Mouse (Mus musculus) layer of hippocampus, adult 2 months (tissue): Measurements from ENCODE around the gene Magi1. TPM values are rescaled to one million over a fixed set of nuclear protein-coding genes. Genes with fewer than 3 reads are reported as not detected.
"Not testable (repeated sequence)": the region's sequence is repeated elsewhere in the genome, so short reads cannot be mapped to it uniquely, and the experiment has no call there.

Experiments used
- DNase-seq, 2 experiments: peaks; one replicate each; pipeline ENCODE4 v3.0.0; 2022; ENCODE audit warnings: low spot score in 2 of 2
- H3K27ac ChIP-seq: fragments of 200-600 bp; 2 replicates; pipeline ENCODE4 v1.8.1; 2022
- H3K4me3 ChIP-seq: fragments of 200-600 bp; 2 replicates; pipeline ENCODE4 v1.8.1; 2022; ENCODE audit warnings: mild to moderate bottlenecking
- CTCF ChIP-seq: fragments of 200-600 bp; conservative IDR thresholded peaks from 2 replicates; pipeline ENCODE4 v1.8.1; 2022; ENCODE audit warnings: antibody characterized with exemption, mild to moderate bottlenecking, moderate library complexity
- total RNA-seq, 2 experiments: library from RNA; stranded (reverse); gene quantifications; 2 replicates each; pipeline ENCODE4 v1.2.3; 2021

Magi1 gene
- total RNA-seq, 2 experiments from 2014 or later, result 46.5 to 48.8 TPM

DNA sequence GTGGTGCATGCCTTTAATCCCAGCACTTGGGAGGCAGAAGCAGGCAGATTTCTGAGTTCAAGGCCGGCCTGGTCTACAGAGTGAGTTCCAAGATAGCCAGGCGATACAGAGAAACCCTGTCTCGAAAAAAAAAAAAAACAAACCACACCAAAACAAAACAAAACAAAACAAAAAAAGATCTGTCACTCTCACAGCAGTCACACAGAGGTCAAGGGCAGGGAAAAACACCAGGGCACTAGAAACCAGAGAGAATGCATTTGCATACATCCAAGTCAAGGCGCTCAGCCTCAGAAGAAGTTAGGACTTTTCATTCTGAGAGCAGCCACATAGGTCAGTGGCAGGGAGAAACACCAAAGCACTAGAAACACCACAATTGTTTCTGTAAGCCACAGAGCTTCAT is 263.8 kb downstream of the Magi1 start:
- H3K4me3 ChIP-seq, result no peak overlapping the region
- no peak overlapping the region for H3K27ac ChIP-seq

DNA sequence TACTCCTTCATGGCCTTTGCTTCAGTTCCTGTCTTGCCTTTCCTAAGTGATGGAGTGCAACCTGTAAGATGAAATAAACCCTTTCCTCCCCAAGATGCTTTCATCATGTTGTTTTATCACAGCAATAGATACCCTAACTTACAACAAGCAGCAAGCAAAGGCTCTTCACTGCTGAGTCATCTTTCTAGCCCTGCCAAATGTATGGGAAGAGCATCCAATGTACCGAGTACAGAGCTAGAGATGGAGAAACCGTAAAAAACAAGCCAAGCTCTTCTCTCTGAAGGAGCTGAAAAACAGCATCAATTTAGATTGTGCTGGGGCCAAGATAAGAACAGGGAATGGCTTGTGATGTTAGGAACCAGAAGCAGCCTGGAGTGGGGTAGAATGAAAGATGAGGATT is 270.0 kb downstream of the Magi1 start:
- no peak for TF ChIP-seq CTCF
- no peak for DNase-seq
- Histone ChIP-seq H3K27ac (no peak overlapping the region), H3K4me3 (no peak overlapping the region)

More for the DNA sequence above, 263.8 kb downstream of the Magi1 start:
- DNase-seq, result no peak
- TF ChIP-seq CTCF, result no peak

DNA sequence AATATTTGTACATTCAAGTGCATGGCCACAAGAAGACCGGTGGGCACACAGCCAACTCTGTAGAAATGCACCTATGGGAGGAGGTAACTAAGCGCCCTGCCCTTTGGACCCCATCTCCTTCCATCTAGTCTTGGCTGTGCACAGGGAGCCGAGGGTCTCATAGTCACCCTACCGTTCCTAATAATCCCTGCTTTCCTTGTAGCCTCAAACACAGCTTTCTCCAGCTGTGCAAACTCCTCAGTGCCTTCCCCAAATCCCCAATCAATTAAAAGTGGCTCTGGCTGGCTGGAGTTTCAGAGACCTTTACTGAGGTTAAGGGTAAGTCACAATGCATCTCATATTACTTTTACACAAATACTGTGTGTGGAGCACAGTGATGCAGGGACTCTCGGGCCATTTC is 271.8 kb downstream of the Magi1 start:
- DNase-seq, result no peak
- no peak for TF ChIP-seq CTCF
- Histone ChIP-seq H3K27ac (no peak overlapping the region), H3K4me3 (no peak overlapping the region)

DNA sequence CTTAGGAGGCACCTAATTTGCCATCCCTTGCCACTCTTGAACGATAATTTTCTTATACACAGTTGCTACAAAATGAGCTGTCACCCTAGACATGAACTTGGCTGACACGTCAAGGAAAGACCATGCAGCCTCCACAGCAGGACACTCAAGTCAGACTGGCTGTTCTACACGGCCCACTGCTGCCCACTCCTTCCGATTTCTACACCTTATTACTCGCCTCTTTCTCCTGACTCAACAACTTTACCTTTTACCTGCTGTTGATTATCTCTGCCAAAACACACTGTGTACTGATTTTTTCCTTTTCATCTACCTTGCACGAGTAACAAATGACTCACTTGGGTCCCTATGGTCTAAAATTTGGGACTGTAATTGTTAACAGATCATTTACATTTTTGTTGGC is 272.2 kb downstream of the Magi1 start:
- no peak overlapping the region for H3K27ac ChIP-seq
- no peak for DNase-seq
- H3K4me3 ChIP-seq, result no peak overlapping the region
- TF ChIP-seq CTCF, result no peak

DNA sequence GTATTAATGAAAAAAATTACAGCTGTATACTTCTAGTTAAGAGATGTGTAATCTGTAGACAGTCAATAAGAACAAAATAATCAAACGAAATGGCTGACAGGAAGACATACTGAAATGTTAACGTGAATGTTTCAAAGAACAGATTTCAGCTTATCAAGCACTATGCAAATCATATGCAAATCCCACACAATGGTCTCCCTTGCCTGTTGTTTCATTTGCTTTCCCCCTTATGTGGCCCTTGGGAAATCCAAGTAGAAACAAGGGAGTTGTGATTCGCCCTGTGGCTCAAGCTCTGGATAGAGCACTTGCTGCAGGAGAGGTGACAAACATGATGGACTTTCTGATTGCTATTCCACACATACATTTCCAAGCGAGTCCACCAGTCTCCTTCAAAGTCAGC is 275.1 kb downstream of the Magi1 start:
- DNase-seq, result no peak
- H3K4me3 ChIP-seq, result no peak overlapping the region
- TF ChIP-seq CTCF, result no peak
- H3K27ac ChIP-seq, result no peak overlapping the region

DNA sequence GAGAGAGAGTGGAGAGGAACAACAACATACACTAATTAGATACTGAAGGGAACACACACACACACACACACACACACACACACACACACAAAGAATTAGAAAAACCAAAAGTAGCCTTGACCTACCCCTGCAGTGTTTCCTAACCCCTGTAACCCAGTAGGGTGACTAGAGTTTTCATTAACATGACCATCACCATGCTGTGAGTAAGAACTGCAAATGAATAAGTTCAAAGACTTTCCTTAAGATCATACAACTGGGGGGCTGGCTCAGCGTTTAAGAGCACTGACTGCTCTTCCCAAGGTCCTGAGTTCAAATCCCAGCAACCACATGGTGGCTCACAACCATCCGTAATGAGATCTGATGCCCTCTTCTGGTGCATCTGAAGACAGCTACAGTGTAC is 280.1 kb downstream of the Magi1 start:
- DNase-seq, H3K27ac ChIP-seq, H3K4me3 ChIP-seq: not testable (repeated sequence)

DNA sequence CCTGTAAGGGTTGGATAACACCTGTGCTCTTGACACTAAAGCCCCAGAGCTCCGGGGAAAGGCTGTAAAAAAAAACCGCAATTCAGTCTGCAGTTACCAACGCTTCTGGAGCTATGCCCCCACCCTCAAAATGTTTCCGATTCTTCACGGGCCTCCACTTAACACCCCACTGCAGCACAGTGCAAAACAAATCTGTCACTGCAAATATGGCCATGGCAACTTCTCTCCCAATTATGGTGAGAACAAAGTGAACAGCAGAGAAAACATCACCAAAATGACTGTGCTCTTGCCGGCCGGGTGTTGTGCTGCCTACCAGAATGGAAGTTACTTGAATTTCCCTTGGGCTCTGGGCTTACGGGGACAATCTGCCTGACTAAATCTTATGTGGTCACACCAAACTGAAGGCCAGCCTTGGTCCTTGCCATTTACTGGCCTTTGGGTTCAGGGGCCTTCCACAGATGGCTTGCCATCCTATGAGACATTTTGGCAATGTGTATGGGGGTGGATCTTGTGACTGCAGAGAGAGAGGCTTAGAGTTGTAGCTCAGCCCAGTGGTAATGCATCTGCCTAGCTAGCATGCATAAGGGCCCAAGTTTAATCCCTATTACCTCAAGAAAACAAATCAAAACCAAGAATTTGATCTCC is 286.8 kb downstream of the Magi1 start:
- TF ChIP-seq CTCF, result no peak
- peak overlapping the region; percentile 55; the same call in 1 of the 2 replicates for H3K27ac ChIP-seq
- peak; percentile 33 to 39 for DNase-seq
- no peak overlapping the region for H3K4me3 ChIP-seq

DNA sequence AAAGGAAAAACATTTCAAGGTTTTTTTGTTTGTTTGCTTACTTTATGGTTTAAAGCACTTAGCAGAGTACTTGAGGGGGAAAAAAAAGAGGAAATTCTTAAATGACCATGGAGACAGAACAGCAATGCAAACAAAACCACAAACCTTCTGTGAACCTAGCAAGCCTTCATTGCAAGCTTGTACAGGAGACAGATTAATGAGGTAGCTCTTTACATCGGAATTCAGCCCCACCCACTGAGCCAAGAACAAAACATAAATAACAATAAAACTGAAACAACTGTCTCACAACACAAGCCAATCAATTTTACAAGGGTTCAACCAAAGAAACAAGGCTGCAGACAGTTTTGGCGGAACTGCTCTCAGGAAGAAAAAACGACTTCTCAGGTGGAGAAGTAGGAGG is 296.2 kb downstream of the Magi1 start:
- DNase-seq, result no peak
- TF ChIP-seq CTCF, result no peak
- Histone ChIP-seq H3K27ac (no peak overlapping the region), H3K4me3 (no peak overlapping the region)

DNA sequence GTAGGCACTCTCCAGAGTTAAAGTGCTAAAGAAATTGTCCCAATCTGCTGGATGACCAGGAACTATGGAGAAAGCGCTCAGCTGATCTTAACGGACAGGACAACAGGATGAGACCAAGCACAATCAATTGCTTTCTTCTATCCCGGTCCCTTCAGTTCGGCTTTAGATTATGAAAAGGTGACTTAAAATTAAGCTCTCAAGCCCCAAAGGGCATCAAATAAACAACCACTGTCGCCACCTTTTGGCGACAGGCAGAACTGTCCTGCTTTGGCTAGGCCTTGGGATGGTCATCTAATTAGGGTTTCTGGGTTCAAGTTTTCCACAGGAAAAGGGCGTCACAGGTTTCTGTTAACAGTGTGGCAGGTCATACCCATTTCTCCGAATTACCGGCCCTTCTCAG is 298.6 kb downstream of the Magi1 start:
- H3K27ac ChIP-seq, result no peak overlapping the region
- DNase-seq, result peak; percentile 12 to 52
- TF ChIP-seq CTCF, result peak; percentile 99
- H3K4me3 ChIP-seq, result no peak overlapping the region

DNA sequence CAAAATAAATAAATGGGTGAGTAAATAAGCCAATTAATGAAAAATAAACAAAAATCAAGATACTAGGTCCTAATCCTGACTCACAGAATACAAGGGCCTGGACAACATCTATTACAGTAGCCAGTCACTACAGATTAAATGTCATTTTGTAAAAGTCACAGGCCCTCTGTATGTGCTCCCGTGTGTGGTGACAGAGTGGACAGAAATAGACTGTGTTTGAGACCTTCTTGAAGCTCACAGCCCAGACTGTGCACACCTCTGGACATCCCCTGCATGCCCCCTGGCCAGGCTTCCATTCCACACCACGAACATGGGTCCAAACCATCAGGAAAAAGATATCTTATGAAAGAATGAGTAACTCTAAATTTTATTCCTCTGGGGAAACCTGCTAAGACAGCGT is 300.2 kb downstream of the Magi1 start:
- TF ChIP-seq CTCF, result no peak
- DNase-seq, result no peak
- no peak overlapping the region for H3K27ac ChIP-seq

DNA sequence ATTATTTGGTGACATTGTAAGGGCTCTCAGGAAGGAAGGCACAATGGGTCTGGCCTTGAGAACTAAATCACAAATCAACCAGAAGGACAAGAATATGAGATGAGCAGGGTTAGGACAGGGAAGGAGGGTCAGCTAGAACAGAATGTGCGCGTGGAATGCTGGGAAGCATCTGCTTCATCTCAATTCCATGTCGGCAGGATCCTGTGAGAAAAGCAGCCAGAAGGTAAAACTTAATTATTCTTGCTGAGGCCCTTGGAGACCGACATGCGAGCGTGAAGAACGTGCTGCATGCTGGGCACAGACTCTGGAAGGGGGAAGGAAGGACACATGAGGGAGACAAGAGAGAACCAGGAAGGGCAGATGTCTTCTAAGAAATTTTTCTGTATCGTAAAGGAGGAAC is 302.5 kb downstream of the Magi1 start:
- Histone ChIP-seq H3K4me3 (no peak overlapping the region), H3K27ac (no peak overlapping the region)
- no peak for DNase-seq
- TF ChIP-seq CTCF, result no peak

More for the DNA sequence above, 300.2 kb downstream of the Magi1 start:
- no peak overlapping the region for H3K4me3 ChIP-seq

DNA sequence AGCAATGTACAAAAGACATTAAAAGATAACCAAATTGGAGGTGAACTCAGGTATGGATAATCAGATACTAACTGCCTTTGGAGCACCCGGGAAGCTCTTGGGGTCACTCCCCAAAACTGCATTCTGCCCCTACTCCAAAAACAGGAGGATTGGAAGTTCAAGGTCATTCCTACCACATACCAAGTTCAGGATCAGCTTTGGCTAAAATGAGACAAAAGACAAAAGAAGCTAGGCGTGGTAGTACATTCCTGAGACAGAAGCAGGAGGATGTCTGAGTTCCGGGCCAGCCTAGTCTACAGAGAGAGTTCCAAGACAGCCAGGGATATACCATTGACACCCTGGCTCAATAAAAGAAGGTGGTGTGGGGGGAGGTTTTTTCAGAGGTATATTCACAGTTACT is 304.5 kb downstream of the Magi1 start:
- no peak overlapping the region for H3K27ac ChIP-seq
- no peak for TF ChIP-seq CTCF
- no peak overlapping the region for H3K4me3 ChIP-seq
- DNase-seq, result no peak

DNA sequence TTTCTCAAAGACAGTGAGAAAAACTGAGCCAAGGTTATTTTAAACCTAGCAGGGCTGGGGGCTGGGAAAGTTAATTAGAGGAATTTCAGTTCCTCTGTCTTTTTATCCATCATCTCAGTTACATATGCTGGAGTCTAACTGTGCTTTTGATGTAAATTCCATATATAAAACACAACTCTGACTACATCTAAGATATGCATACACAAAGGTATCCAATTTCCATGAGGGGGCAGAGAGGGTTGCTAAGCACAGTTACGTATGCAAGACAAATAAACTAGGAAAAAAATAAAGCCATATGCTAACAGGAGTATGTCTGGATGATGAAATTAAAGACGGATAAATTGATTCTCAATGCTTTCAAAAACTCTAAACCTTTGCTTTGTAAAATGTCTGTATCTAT is 315.0 kb downstream of the Magi1 start:
- no peak for DNase-seq
- no peak for TF ChIP-seq CTCF

DNA sequence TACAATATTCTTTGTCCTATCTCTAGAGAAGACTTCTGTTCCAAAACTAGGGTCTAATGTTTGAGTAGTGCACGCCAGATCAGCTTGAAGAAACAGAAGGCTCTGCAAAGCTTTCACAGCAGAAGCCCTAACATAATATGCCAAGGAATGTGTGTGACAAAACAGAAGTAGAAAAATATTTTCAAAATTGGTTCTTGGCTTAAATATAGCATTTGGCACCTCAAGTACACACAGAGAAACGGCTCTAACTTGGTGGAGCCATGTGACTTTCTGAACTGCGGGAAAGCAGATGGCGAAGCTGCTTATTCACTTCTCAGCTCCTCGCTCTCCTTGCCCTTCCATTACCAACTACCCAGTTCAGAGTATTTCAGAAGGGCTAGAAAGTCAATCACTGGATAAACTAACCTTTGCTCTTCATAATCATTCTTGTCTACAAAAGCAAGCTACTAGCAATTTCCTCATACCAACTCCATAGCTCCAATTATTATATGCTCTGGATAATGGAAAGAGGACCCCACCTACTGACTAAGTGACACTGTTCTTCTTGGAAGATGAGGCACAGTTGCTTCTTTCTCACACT is 320.9 kb downstream of the Magi1 start:
- no peak for TF ChIP-seq CTCF
- Histone ChIP-seq H3K27ac (no peak overlapping the region), H3K4me3 (no peak overlapping the region)
- DNase-seq, result peak; percentile 24 to 32

More for the DNA sequence above, 315.0 kb downstream of the Magi1 start:
- H3K4me3 ChIP-seq, result no peak overlapping the region
- no peak overlapping the region for H3K27ac ChIP-seq

DNA sequence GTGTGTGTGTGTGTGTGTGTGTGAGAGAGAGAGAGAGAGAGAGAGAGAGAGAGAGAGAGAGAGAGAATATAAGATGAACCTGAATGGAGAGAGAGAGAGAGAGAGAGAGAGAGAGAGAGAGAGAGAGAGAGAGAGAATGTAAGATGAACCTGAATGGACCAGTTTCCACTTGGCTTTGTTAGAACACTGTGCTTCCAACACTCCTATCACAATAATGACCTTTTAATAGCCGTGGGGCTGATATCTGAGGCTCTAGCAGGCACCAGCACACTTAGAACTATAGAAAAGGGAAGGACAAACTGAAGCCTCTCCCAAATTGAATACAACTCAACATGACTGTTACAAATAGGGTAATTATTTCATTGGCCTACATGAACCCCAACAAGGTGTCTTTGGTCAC is 321.9 kb downstream of the Magi1 start:
- no peak for TF ChIP-seq CTCF
- DNase-seq, result no peak
- no peak overlapping the region for H3K4me3 ChIP-seq
- H3K27ac ChIP-seq, result no peak overlapping the region
